Mouse (Mus musculus) testis, postnatal 14 days (tissue): ENCODE data around the gene Frs2.
A peak's percentile ranks its signal among the peaks of the same experiment; 100 is the strongest.
"Not testable (repeated sequence)": the region's sequence is repeated elsewhere in the genome, so short reads cannot be mapped to it uniquely, and the experiment has no call there.

Source experiments
- DNase-seq: peaks from one replicate; pipeline ENCODE4 v3.0.0; 2021; ENCODE audit warnings: low spot score

Frs2 gene

GRCm38 (mm10) chr10:117043497-117044166 lies 104.7 kb downstream of the Frs2 start:
- DNase-seq = not testable (repeated sequence)

DNA sequence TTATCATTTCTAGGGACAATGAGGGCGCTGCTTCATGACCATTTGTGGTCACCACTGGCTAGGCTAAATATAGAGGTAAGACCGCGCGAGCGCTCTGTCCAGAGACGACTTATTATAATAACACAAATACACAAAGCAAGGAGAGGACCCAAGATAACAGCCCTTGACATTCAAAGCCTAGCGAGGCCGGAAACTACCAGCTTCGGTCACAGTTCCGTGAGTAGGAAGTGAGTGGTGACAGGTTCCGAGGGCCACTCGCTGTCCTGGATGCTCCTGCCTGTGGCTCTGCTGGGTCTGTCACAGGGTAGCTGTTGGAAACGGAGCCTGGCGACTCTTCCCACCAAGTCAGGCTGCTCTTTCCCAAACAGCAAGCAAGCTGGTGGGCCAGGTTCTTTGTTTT lies 106.0 kb downstream of the Frs2 start:
- no peak for DNase-seq

GRCm38 (mm10) chr10:117040355-117040754 lies 108.0 kb downstream of the Frs2 start:
- DNase-seq = no peak

DNA sequence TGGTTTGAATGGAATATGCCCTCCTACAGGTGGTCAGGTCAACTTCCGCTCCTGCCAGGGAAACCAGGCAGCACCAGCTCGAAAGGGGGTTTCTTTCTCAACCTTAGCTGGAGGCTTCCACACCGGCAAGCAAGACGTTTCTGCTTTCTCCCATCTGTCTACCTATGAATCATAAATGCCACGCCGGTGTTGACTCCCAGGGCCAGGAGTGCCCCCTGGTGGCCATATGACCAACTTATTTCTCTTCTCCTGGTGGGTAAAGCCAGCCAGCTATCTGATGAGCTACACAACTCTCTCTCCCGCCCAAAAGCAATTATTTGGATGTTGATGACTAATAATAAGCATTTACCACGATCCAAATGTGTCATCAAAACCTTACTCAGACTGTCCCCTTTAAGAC lies 114.5 kb downstream of the Frs2 start:
- peak; percentile 58 for DNase-seq

DNA sequence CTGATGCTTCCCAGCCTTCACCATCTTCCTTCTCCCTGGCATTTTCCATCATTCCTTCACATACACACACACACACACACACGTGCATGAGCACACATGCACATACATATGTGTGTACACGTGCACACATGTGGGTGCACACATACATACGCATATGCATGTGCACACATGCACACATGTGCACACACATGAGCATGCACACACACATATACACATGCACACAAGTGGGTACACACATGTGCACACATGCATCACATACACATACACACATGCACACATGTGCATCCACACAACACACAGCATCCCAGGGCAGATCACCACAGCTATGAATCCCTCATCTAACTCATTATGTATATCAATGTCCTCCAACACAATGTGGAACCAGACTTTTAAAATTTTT lies 117.2 kb downstream of the Frs2 start:
- no peak for DNase-seq

GRCm38 (mm10) chr10:117026176-117026575 lies 122.2 kb downstream of the Frs2 start:
- DNase-seq = no peak

GRCm38 (mm10) chr10:117025776-117026175 lies 122.6 kb downstream of the Frs2 start:
- DNase-seq = not testable (repeated sequence)

DNA sequence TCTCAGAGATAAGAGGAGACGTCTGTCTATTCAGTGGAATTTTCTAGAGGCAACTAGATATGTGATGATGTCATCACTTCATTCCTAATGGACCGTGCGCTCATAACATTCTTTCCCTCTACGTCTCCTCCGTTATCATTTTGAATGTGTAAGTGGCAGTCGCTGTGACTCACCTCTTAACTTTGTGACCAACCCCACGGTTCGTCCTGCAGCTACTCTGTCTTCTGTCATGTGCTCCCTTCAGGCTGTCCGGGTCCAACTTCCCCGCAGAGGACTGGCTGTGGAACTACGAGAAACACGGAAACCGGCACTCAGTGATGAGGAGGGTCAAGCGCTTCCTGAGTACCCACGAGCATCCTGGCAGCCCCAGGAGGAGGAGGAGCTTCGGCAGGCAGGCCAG lies 124.6 kb downstream of the Frs2 start:
- no peak for DNase-seq

DNA sequence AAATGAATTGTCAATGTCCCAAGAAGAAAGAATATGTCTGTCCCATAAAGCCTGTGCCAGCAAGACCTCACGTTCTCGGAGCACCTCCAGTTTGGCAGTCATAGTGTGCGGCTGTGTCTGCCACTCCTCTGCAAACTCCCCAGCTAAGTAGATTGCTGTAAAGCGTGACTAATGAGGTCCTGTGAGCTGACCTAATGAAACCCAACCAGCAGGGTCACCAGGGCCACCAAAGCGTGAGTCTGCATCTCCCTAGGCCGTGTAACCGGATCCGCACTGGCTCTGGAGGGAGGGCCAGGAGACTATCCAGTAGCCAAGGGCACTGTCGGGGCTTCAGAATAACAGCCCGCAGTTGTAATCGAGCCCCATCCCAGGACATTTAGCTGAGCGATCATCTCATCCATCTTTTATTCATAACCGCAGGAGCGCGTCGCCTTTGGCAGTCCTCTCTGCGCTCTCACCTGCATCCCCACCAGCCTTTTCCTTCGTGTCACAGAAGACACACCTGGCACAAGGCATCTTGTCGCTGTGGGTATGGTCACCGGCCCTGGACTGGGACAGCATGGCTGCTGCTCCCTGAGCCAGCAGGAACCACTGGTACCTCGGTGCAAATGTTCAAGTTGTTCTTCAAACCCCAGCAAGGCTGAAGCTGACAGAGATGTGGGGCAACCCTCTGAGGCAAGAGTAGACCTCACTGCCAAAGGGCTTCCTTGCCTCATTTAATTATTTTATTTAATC lies 127.1 kb downstream of the Frs2 start:
- DNase-seq = no peak
